Mouse (Mus musculus): ENCODE results near the gene Plekhn1. TPM values are rescaled to one million over a fixed set of nuclear protein-coding genes. Genes with fewer than 3 reads are reported as not detected.

The Plekhn1 gene
- total RNA-seq, 2 experiments from 2014 or later = 5.1 to 5.5 TPM

GRCm38 (mm10) chr4:156192421-156193199 is 42.0 kb downstream of the Plekhn1 start:
- no peak for DNase-seq
- intact Hi-C loops (cut with DNase I; ENCODE audit: low total_unique reads) = loop anchor here (5.0 kb wide), 1 partner anchor 85 kb away; the partner anchor contains the start of gene 9430015G10Rik

- intact Hi-C loops (cut with DNase I; ENCODE audit: low total_unique reads) = no loop called here
- no peak for DNase-seq
Measured at GRCm38 (mm10) chr4:156188811-156189323, 45.8 kb downstream of the Plekhn1 start.

- intact Hi-C loops (cut with DNase I; ENCODE audit: low total_unique reads) = no loop called here
- no peak for DNase-seq
Measured at GRCm38 (mm10) chr4:156188162-156188810, 46.4 kb downstream of the Plekhn1 start.

- DNase-seq = no peak
- intact Hi-C loops (cut with DNase I; ENCODE audit: low total_unique reads) = no loop called here
Measured at GRCm38 (mm10) chr4:156185950-156186850, 48.5 kb downstream of the Plekhn1 start.

GRCm38 (mm10) chr4:156185456-156185949 is 49.2 kb downstream of the Plekhn1 start:
- no peak for DNase-seq
- intact Hi-C loops (cut with DNase I; ENCODE audit: low total_unique reads) = no loop called here

GRCm38 (mm10) chr4:156184291-156184954 is 50.2 kb downstream of the Plekhn1 start:
- no peak for DNase-seq
- intact Hi-C loops (cut with DNase I; ENCODE audit: low total_unique reads) = no loop called here

- DNase-seq = no peak
- intact Hi-C loops (cut with DNase I; ENCODE audit: low total_unique reads) = no loop called here
Measured at GRCm38 (mm10) chr4:156183747-156184146, 50.9 kb downstream of the Plekhn1 start.

- intact Hi-C loops (cut with DNase I; ENCODE audit: low total_unique reads) = no loop called here
- no peak for DNase-seq
Measured at GRCm38 (mm10) chr4:156177630-156178029, 57.0 kb downstream of the Plekhn1 start.

GRCm38 (mm10) chr4:156171828-156172227 is 62.8 kb downstream of the Plekhn1 start:
- no peak for DNase-seq
- intact Hi-C loops (cut with DNase I; ENCODE audit: low total_unique reads) = no loop called here

Small RNA genes lying within 50 kb of the gene (microRNA-seq; reads per million reads assigned to microRNA genes)
- 0.64 to 1.0 reads per million in 2 experiments for gene Mir7658

Other genes starting within 250 kb of the Plekhn1 start
- gene B3galt6, start 242.2 kb downstream of the Plekhn1 start, total RNA-seq (2021) = 1 to 10 TPM; 2.6 TPM
- gene Sdf4, start 242.0 kb downstream of the Plekhn1 start, total RNA-seq (2021) = 10 to 100 TPM; 77.4 to 78.0 TPM
- under 1 TPM; 0.64 to 0.82 TPM for gene Tnfrsf4, start 221.0 kb downstream of the Plekhn1 start, total RNA-seq (2021)
- gene Tnfrsf18, start 208.7 kb downstream of the Plekhn1 start, total RNA-seq (2021) = not detected
- gene Ttll10, start 175.4 kb downstream of the Plekhn1 start, total RNA-seq (2021) = not detected
- 1 to 10 TPM; 3.2 to 4.1 TPM for gene 9430015G10Rik, start 124.9 kb downstream of the Plekhn1 start, total RNA-seq (2021)
- not detected for gene Rnf223, start 104.3 kb downstream of the Plekhn1 start, total RNA-seq (2021)
- 10 to 100 TPM; 25.3 to 25.5 TPM for gene Agrn, start 37.4 kb downstream of the Plekhn1 start, total RNA-seq (2021)
- gene Isg15, start 34.0 kb downstream of the Plekhn1 start, total RNA-seq (2021) = under 1 TPM; 0.42 to 0.57 TPM
- 1 to 10 TPM; 2.9 to 3.3 TPM for gene AW011738, start 31.6 kb downstream of the Plekhn1 start, total RNA-seq (2021)
- 100 to 1,000 TPM in 1 of 2 experiments, 10 to 100 TPM in 1; 73.3 to 103 TPM for gene Perm1, start 19.0 kb downstream of the Plekhn1 start, total RNA-seq (2021)
- 10 to 100 TPM; 22.2 to 28.7 TPM for gene Noc2l, start 1.2 kb upstream of the Plekhn1 start, total RNA-seq (2021)
- gene Samd11, start 20.8 kb upstream of the Plekhn1 start, total RNA-seq (2021) = under 1 TPM in 1 of 2 experiments, not detected in 1; 0.21 TPM
- gene Vmn2r-ps159, start 96.2 kb upstream of the Plekhn1 start, total RNA-seq (2021) = not detected

All from gastrocnemius, postnatal 14 days (tissue).